Mouse (Mus musculus) heart, postnatal 10 days (tissue): ENCODE data around the gene Tmprss9. TPM values are rescaled to one million over a fixed set of nuclear protein-coding genes. Genes with fewer than 3 reads are reported as not detected.
"Not testable (repeated sequence)": the region's sequence is repeated elsewhere in the genome, so short reads cannot be mapped to it uniquely, and the experiment has no call there.

ENCODE experiments used
- DNase-seq, 2 experiments: peaks; one replicate each; pipeline ENCODE4 v3.0.0; 2021
- intact Hi-C: fragments of 180-260 bp; cut with DNase I; formaldehyde crosslinking; loops from one replicate; pipeline ENCODE4 v1.15.1; 2025
- total RNA-seq, 2 experiments: library from RNA; stranded (reverse); gene quantifications; 2 replicates each; pipeline ENCODE4 v1.2.3; 2021

Gene Tmprss9
- total RNA-seq = not detected

DNA sequence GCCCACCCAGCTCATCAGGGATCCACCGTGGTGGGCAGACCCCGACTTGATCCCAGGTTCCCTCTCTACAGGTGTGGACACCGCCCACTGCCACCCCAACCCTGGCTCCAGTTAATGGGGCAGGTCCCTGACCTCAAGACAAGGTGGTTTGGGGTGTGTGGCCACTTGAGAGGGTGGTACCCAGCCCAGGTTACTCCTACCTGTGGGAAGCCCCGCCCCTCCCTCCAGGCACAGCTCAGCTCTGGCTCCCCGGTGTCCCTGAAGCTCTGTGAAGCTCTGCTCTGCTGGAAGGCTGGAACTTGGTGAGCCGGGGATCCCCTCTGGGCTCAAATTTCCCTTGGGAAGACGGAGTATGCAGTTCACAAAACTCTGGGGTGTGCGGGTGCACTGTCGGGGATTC is at the start of gene Tmprss9:
Gene Tmprss9 (plus strand): TSS at position 268 of the 400 bp plus-strand sequence.
- no peak for DNase-seq
- intact Hi-C loops = no loop called here

DNA sequence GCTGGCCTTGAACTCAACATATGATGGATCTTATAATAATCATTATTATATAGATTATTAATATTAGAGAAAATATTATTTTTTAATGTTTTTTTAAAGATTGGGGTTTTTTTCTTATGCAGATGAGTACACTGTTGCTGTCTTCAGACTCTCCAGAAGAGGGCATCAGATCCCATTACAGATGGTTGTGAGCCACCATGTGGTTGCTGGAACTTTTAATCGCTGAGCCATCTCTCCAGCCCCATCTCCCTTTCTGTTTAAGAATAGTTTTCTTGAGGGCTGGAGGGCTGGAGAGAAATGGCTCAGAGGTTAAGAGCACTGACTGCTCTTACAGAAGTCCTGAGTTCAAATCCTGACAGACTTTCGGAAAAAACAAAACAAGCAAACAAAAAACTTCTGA is 49.7 kb upstream of the Tmprss9 start:
- intact Hi-C loops = loop anchor here (5.0 kb wide), 1 partner anchor 175 kb away; no protein-coding TSS in a partner anchor

DNA sequence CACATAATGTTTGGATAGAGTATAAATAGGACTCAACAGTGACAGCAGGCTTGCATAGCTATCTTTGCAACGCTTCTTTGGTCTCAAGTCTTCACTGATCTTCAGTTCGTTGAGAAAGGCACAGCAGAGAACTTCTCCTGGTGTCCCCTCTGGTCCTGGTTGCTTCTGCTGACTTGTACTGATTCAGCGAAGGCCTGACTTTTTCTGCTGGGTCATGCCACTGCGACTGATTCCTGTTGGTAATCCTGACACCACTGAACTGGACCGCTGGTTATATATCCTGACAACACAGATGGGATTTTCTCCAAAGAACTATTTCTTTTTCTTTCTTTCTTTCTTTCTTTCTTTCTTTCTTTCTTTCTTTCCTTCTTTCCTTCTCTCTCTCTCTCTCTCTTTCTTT is 49.1 kb upstream of the Tmprss9 start:
- intact Hi-C loops = loop anchor here (5.0 kb wide), 1 partner anchor 175 kb away; no protein-coding TSS in a partner anchor
- DNase-seq = no peak

More for the DNA sequence above, 49.7 kb upstream of the Tmprss9 start:
- no peak for DNase-seq

DNA sequence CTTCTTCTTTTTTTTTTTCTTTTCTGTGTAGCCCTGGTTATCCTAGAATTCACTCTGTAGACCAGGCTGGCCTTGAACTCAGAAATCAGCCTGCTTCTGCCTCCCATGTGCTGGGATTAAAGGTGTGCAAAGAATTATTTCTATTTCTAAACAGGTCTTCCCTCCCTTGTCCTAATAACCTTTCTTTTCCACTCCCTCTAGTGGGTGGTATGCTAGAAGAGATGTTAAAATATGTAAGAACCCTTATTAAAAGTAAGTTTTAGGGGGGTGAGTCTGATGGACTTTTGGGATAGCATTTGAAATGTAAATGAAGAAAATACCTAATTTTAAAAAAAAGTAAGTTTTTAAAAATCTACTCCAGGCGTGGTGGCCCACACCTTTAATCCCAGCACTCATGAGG is 48.3 kb upstream of the Tmprss9 start:
- DNase-seq = no peak
- intact Hi-C loops = loop anchor here (5.0 kb wide), 1 partner anchor 174 kb away; no protein-coding TSS in a partner anchor

DNA sequence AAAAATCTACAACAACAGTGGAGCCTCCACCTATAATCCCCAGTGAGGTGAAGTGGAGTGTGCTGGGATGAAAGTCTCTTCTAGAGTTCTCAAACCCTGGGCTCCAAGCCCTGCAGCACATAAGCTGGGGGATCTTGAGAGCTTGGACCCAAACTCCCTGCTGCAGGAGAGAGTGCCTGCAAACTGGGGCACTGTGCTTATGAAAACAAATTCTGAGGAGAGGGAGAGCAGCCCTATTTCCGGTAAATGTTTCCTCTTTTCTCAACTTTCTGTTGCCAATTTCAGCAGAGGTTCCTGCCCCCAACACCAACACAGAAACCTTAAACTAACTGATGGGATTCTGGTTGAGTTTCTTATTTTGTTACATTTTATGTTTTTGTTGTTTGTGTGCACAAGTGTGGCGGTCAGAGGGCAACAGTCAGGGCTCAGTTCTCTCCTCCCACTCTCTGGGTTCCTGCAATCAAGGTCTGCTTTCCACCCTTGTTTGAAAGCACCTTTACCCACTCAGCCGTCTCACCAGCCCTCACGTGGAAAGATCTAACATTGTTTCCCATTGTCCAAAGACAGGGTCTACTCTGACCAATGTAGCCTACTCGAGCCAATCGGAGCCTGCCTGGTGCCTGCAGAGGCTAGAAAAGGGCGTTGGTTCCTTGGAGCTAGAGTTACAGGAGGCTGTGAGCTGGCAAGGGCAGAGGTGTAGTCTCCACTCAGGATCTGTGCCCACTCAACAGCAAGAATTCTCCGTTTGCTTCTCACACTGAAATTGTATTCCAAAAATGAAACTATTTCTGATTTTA is 47.6 kb upstream of the Tmprss9 start:
- intact Hi-C loops = loop anchor here (1.0 to 5.0 kb wide), 2 partner anchors 52 to 173 kb away; no protein-coding TSS in a partner anchor
- DNase-seq = no peak

DNA sequence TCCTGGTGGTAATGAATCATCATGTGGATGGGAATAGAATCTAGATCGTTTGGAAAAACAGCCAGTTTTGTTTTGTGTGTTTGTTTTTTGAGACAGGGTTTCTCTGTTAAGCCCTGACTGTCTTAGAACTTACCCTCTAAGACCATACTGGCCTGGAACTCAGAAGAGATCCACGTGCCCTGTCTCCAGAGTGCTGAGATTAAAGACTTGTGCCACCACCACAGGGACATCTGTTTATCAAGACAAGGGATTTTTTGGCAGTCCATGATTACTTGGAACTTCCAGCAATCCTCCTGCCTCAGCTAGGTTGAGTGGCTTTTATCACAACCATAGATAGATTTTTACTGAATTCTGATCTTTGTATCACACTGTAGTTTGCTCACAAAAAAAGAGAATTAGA is 46.8 kb upstream of the Tmprss9 start:
- intact Hi-C loops = loop anchor here (1.0 to 5.0 kb wide), 2 partner anchors 51 to 172 kb away; no protein-coding TSS in a partner anchor
- no peak for DNase-seq

DNA sequence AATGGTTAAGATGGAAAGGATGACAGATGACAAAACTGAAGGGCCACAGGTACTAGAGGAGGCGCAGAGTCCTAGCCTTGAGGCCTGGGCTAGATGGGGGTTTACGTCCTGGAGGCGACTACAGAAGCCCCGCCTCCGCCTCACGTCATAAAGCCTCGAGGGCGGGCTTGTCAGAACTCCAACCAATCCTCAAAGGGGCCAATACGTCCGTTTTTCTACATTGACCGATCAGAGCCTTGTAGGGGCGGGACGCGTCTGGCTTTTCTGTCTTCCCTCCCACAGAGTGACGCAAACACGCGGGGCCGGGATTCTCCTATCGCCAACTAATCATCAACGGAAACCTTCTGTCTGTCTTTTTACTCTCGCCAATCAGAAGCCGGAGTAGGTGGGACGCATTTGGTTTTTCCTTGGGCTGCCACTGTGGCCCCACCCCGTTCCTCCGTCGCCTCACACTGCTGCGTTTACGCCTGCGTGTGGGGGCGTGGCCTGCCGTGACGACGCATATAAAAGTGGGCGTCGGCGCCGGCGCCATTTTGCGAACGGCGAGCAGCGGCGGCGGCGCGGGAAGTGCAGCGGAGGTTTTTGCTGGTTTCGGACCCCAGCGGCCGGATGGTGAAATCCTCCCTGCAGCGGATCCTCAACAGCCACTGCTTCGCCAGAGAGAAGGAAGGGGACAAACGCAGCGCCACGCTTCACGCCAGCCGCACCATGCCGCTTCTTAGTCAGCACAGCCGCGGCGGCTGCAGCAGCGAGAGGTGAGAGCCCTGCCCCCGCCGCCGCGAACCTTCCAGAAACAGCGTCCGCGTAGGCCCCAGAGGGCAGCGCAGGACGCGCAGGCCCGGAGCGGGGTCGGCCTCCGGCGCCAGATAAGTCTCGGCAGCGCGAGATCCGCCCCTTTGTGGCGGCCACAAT is 45.2 kb upstream of the Tmprss9 start, which contains the start of gene Oaz1:
Gene Oaz1 (plus strand): TSS at position 506 of the 912 bp plus-strand sequence.
- peak; percentile 99 for DNase-seq
- intact Hi-C loops = loop anchor here (2.0 kb wide), 1 partner anchor 28 kb away; the partner anchor contains the start of genes Lsm7 and Sppl2b

DNA sequence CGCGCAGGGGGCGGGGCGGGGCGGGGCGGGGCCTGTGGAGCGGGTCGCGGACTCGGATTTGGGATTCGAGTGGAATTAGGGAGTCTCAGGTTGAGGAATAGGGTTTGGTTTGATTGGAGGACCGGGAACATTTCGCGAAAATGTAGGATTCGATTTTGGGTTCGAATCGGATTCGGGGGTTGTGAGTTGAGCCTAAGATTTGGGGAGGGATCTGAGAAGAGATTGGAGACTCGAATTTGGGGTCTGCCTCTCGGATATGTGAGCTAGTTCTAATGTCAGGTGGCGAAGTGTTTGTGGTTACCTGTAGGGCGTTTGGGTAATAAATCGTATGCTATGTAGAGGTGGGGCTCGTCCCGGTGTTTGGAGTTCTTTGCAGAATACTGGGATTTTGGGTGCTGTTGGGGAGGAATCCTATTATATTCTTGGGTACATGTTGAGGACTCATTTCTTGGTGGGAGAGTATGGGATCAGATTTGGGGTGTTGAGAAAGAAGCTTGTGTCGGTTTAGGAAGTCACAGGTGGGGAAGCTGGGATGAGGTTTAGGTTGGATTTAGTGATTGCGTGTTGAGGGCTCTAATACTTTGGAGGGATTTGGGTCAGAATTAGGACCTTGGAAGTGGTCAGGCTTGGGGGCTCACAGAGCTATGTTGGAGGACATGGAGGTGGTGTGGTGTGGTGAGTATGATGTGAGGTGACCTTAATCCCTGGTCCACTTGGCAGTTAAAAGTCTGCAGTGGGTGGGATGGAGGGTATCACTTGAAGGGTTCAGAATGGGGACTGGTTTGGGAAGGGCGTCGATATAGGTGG is 44.4 kb upstream of the Tmprss9 start:
- intact Hi-C loops = loop anchor here (2.0 kb wide), 1 partner anchor 28 kb away; the partner anchor contains the start of genes Lsm7 and Sppl2b
- no peak for DNase-seq

DNA sequence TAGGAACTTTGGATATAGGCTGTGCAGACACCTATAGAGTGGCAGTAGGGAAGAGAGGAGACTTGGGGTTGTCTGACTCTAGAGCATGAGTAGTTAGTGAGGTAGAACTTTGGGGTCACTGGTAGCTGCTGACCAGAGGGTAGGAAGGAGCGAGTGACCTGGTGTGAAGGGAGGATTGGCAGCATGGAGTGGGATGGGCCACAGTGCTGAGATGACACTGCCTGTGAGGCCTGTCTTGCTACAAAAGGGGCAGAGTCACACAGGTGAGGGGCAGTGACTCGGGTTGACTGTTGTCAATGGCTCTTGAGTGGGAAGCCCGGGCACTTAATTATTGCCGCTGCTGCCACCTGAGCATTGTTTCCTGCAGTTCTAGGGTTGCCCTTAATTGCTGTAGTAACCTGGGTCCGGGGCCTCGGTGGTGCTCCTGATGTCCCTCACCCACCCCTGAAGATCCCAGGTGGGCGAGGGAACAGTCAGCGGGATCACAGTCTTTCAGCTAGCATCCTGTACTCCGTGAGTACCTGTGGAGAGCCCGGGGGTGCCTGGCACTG is 43.7 kb upstream of the Tmprss9 start:
- DNase-seq = no peak
- intact Hi-C loops = loop anchor here (2.0 kb wide), 1 partner anchor 27 kb away; the partner anchor contains the start of genes Lsm7 and Sppl2b

DNA sequence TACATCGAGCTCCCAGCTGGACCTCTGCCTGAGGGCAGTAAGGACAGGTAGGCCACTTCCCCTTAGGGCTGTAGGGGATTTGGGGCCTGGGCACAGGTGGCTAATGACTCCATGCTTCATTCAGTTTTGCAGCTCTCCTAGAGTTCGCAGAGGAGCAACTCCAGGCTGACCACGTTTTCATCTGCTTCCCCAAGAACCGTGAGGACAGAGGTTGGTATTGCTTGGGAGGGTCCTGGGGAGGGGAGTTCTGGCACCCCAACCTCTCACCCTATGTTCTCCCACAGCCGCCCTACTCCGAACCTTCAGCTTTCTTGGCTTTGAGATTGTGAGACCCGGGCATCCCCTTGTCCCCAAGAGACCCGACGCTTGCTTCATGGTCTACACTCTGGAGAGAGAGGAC is 43.1 kb upstream of the Tmprss9 start:
- DNase-seq, intact Hi-C loops: not testable (repeated sequence)

DNA sequence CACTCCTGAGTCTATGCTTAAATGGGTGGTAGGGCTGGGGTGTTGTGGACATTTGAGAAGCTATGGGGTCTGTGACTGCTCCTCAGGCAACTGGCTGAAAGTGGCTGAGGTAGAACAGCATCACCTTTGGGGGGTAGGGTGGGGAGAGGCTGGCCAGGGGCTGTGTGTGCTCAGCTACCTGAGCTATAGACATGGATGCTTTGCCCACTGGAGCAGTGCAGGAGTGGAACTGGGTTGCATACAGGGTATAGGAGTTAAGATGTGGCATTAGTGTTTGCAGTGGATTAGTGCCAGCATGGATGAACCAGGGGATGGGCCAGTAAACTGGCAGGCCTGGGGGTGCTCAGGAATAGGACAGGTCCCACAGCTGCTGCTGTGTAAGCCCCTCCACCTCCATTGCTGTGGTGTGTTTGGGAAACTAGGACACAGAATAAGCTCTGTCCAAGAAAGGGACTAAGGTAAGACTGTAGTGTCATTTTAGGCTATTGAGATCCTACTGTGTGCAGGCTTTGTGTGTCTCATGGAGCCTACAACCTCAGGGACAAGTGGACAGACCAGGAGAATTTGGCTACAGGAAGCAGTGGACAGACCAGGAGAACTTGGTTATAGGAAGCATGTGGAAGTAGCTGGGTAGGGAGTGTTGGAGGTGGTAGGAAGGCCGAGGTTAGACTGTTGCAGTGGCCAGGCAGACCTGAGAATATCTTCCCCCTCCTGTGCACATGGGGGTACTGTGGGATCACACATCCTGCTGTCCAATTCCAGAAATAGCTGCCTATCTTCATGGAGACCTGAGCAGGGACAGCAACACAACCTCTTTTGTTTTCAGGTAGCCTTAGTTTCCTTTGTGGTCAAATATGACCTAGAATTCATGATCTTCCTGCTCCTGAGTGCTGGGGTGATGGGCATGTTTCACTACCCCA is 42.0 kb upstream of the Tmprss9 start:
- intact Hi-C loops = no loop called here
- no peak for DNase-seq

DNA sequence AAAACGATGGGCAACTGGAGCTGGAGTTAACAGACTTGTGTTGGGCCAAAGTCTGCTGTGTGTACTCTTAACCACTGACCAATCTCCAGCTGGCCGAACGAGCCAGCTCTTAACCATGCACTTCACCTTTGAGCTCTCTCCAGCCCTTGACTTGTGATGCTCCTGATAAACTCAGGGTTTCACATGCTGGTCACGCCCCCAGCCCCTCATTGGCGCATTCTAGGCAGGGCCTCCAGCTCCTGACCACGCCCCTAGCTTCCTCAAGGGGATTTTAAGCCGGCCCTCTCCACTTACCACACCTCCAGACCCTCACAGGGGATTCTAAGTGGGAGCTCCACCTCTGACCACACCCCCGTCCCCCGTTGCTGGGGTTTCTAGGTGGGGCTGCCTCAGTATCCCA is 40.5 kb upstream of the Tmprss9 start:
- intact Hi-C loops = no loop called here
- DNase-seq = no peak

DNA sequence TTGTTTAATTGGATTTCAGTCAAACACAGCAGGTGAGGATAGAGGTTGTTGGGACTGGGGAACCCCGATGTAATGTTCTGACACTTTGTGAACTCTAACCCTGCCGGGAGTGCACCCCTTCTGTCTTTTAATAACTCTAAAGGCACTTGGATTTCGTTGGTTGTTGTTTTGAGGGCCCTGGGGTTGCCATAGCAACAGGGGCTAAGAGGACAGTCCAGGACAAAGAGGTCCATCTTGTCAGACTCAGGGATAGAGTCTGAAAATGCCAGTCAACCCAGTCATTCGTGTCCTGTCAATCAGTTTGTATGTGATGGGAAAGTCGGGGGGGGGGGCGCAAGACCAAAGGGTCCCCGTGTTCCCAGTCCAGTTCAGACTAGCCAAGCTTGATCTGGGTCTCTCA is 38.8 kb upstream of the Tmprss9 start:
- no peak for DNase-seq
- intact Hi-C loops = no loop called here

DNA sequence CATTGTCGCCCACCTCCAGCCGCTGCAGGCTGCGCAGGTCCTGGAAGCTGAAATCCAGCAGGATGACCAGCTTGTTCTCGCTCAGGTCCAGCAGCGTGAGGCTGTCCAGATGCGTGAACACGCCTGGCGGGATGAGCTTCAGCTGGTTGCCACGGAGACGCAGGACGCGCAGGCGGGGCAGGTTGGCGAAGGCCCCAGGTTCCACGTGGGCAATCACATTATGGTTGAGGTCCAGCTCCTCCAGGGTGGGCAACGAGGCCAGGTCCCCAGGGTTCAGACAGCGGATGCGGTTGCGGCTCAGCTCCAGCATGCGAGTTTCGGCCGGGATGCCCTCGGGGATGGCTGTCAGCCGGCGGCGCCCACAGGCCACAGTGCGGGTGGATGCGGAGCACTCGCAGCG is 36.0 kb upstream of the Tmprss9 start:
- DNase-seq = no peak
- intact Hi-C loops = no loop called here

DNA sequence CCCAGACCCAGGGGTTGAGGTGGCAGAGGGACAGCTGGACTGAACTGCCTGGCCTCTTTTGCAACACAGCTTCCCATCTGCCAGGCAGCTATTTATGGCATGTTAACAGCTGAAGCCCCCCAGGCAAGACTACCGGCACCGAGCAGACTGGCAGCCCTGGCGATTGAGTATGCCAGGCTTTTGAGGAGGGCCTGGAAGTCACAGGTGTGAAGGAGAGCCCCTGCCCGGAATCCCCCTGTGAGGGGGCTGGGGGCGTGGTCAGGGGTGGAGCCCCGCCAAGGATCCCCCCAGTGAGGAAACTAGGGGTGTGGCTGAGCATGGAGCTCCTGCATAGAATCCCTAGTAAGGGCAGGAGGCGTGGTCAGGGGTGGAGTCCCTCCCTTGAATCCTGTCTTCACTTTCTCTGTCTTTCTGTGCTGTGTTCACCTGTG is 34.7 kb upstream of the Tmprss9 start:
- no peak for DNase-seq
- intact Hi-C loops = no loop called here

DNA sequence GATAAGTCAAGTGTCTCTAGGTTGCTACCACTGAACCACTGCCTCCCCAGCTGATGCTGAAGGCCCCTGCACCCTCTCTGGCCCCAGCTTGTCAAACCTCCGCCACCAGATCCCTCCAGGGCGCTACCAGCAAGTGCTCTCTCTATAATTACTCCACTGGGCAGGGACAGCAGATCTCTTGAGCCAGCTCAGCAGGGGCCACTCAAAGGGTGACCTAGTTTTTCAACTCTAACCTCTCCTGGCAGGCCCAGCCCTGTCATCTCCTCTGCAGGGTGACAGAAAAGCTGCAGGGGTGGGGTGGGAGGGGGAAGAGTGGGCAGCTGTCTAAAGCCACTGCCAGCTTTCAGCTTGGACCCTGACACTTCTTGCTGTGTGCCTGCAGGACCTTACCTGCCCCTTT is 33.8 kb upstream of the Tmprss9 start:
- peak; percentile 66 to 78 for DNase-seq
- intact Hi-C loops = no loop called here

DNA sequence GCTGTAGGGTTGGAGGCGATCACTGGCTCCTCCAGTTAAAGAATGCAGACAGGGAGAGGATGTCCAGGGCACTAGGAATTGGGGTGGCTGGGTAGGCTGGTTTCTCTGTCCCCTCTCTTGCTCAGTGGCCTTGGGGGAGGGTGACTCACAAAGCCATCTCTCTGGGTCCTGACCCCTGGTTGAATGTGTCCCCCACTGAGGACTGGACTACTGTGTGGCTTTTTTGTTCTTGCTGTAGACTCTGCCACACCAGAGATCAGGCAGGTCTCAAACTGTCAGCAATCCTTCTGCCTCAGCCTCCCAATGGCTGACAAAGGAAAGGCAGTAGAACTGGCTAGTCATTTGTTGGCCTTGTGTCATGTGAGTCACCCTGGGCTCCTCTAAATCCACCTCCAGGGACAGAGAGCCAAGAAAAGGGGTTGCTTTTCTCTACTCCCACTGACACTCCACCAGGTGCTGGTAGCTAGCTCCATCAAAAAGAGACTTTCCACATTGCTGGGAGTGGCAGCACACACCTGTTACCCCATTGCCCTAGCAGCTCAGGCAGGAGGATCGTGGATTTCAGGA is 33.2 kb upstream of the Tmprss9 start:
- DNase-seq = no peak
- intact Hi-C loops = no loop called here

DNA sequence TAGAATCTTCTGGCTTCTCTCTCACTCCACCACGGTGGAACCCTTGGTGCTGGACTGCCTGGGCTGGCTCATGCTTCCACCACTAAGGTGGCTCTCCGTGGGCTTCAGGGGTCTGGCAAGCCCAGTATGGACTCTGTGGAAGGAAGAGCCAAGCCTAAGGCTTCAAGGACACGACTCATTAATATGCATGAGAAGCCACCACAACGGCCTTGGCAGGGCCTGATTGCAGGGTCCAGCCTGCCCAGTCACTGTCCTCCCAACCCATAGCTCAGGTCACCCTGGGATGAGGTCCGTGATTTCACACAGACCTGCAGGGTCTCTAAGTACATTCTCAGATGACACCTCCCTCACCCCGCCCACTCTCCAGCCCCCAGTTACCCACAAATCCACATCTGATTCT is 31.8 kb upstream of the Tmprss9 start:
- no peak for DNase-seq
- intact Hi-C loops = no loop called here
